Mouse (Mus musculus) stomach, postnatal 0 days (tissue): Measurements from ENCODE around the gene Hcst.

ENCODE experiments used
- CTCF ChIP-seq: IDR thresholded peaks from 2 replicates; pipeline ENCODE4 v1.5.1; 2016; ENCODE audit warnings: antibody characterized with exemption, low read depth, mild to moderate bottlenecking, moderate library complexity
- EP300 ChIP-seq: optimal IDR thresholded peaks from 2 replicates; pipeline ENCODE3; 2016; ENCODE audit warnings: antibody characterized with exemption

GRCm38 (mm10) chr7:30421890-30422435 lies 2.3 kb upstream of the Hcst start:
- TF ChIP-seq EP300 (no peak), CTCF (no peak)
